Mouse (Mus musculus): ENCODE measurements around the gene Tollip. TPM values are rescaled to one million over a fixed set of nuclear protein-coding genes. Genes with fewer than 3 reads are reported as not detected.

The Tollip gene
- total RNA-seq (2021) = 10 to 100 TPM; 47.2 to 47.7 TPM

DNA sequence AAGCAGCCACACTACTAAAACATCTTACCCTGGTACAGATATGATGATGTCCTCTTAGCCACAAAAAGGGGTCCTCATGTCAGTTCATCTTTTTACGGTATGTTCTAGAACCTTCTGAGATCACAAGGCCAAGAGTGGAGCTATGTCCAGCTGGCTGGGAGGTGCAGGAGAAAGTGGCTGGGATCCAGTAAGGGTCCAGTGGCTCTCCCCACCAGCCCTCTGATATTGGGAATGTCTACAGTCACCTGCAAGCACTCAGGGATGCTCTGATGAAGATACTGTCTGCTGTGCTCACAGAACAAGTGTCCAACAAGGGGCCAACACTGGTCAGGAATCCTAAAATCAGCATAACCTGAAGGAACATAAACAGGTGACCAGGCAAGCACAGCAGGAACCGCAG is at the start of gene Tollip:
Gene Tollip (minus strand): TSS at position 101 of the 400 bp plus-strand sequence.
- no peak for DNase-seq
- intact Hi-C loops (cut with DNase I) = no loop called here

DNA sequence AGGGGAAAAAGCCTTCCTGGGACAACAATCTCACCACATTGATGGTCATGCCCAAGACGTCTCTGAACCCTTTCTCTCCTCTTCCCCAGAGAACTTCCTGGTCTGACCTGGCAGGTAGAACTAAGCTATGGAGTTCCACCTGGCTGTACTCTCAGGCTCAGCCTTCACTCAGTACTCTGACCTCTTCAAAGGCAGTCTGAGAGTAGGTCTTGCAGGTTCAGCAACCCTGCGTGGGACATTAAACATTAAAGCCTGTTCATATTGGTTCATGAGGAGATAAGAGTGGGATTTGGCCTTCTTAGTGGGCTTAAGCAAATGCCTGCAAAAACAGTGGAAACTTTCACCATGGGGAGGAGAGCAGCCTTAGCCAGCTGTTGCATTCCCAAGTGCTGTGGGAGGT is 48.0 kb upstream of the Tollip start:
- DNase-seq = no peak
- intact Hi-C loops (cut with DNase I) = no loop called here

DNA sequence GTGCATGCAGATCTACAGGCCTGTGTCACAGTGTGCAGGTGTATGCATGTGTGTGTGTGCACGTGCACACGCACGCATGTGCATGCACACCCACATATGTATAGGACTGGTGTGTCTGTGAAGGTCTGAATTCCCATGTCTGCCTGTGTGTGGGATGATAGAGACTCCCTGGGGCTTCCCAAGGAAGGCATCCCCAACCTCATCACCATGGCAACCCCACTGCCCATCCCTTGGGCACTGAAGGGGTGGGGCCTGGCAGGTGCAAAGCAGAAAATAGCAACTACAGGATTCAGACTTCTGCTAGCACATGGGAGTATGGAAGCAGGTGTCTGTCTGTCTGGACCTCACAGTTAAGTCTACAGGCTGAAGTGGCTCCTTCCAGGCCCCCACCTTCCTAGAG is 44.2 kb upstream of the Tollip start:
- DNase-seq = no peak
- intact Hi-C loops (cut with DNase I) = no loop called here

DNA sequence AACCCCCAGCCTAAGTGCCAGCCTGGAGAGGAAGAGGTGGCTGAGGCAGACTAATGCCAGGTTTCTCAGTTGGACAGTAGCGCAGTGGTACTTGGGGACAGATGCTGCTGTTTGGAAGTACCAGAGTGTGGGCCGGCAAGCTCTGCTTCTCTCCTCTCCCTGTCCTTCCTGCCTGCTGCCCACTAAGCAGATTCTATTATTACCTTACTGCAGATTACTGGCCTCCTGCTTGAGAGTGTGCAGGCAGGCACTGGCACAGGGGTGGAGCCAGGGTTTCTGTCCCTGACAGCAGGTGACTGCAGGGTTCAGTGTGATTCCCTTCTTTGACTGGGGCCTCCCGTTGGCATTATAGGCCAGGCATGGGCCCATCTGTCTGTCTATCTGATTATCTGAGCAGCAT is 43.2 kb upstream of the Tollip start:
- intact Hi-C loops (cut with DNase I) = no loop called here
- DNase-seq = no peak

DNA sequence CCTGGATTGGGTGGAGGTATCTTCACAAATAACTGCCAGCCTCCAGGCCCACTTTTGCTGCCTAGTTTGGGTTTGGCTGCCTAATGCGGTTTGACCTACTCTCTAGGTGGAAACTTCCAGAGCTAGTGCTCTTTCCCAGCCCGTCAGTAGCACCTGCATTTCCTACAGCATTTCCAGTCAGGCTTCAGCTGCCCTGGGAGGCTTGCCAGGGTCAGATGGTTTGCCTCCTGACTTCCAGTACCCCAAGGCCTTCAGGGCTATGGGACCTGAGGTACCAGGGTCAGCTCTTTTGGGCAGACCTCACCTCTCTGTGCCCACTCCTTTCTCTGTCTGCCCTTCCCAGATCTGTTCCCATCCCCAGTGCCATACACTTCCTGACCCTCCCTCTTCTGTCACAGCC is 42.6 kb upstream of the Tollip start:
- no peak for DNase-seq
- intact Hi-C loops (cut with DNase I) = no loop called here

DNA sequence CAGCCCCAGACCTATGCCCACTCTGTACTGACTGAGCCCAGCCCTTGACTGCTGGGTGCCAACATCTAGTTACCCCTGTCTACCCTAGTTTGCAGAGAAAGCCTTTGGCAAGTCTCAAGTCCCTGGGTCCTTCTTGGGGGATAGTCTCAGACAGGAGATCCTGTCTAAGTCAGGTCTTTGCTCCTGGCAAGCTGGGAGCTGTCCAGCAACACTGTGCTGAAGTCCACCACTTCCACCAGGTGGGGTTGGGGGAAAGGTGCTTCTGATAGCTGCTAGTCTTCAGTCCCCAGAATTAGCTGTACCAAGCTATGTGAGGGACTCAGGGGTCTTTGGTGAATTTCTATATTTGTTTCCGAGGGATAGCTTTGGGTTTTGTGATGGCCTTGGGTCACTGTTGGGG is 40.8 kb upstream of the Tollip start:
- DNase-seq = peak; percentile 16 to 33
- intact Hi-C loops (cut with DNase I) = no loop called here

DNA sequence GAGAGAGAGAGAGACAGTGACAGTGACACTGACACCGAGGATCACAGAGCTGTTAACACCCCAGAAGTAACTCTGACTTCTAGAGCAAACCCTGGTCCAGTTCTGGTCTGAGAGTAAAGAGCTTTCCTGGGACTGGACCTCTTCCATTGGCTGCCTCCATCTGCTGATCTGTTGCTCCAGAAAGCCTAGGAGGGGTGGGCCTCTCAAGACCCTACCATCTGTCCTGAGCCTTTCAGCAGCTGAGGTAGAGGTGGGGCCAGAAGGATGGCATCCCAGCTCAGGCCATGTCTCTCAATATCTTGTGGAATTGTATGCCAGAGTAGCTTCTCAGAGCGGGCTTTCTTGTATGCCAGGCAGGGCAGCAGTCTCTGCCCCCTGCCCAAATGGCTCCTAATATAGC is 39.9 kb upstream of the Tollip start:
- intact Hi-C loops (cut with DNase I) = no loop called here
- DNase-seq = no peak

DNA sequence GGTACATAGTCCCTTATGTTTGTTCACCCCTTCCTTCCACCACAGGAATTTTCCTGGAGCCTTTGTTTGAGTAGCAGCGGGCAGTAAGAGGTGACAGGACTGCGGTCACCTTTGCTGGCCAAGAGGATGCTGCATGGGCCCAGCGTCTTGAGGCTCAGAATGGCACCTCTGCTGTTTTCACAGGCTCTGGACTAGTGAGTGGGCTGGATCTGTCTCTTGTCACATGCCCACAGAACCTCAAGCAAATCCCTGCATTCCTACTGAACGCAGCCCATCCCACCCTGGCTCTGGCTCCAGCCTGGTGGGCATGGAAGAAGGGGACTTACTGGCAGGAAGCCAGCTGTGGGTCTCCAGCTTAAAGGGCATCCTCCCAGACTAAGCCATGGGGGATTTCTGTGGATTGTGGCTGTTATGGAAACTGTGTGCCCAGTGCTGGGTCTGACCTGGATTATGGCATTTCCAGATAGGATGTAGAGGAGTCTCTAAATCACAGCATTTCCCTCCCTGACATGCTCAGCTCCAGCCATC is 39.3 kb upstream of the Tollip start:
- intact Hi-C loops (cut with DNase I) = no loop called here
- DNase-seq = no peak

DNA sequence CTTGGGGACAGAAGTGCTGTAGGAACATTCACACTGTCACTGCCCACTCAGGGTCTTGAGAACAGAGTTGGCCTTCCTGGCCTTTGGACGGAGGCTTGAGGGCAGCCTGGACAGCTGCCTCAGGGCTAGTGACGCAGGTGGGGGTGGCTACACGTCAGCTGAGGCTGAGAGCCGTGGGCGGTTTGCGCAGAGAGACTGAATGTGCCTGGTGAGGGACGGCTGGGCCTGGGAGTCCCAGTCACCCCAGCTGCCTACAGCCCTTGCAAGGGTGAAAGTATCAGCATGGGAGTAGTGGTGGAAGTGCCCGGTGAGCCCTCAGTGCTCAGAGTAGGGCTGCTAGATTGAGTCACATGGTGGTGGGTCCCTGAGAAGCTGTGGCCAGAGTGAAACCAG is 37.9 kb upstream of the Tollip start:
- no peak for DNase-seq
- intact Hi-C loops (cut with DNase I) = no loop called here

DNA sequence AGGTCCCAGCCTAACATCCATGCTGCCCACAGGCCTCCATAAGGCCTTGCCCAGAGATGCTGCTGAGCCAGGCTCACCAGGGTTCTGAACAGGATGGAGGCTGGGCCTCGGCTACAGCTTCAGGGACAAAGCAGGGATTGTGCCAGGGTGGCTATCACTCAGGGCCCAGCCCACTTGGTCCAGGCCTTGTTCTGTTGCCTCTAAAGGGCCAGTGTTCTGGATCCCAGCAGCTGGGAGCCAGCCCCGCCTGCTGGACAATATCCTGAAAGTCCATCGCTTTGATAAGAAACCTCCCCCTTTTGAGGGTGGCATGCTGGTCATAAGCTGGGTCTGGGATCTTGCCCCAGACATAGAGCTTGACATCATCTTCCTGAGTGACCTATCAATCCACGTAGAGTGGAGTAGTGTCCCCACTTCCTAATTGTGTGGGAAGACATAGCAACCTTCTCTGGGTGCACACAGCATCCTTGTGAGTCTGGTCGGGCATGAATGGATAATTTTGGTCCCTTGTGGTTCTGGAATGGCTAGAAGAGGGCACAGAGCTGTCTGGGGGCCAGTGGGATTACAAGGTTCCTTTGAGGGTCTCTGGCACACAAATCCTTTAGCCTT is 37.4 kb upstream of the Tollip start:
- no peak for DNase-seq
- intact Hi-C loops (cut with DNase I) = no loop called here

DNA sequence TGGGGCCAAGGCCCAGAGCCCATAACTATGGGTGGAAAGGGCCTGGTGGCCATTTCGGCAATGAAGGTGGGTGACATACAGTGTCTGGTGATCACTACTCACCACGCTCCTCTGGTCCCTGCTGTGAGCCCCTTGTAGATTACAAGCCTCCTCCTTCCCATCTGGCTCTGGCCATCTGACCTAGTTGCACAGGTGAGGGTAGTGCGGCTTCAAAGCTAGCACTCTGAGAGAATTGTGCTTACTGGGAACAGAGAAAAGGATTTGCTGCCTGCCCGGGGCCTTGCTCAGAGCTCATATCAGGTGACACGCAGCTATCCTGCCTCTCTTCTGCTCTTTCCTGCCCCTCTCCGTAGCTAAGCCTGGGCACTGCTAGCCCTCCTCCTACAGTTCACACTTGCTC is 35.3 kb upstream of the Tollip start:
- DNase-seq = no peak
- intact Hi-C loops (cut with DNase I) = no loop called here

DNA sequence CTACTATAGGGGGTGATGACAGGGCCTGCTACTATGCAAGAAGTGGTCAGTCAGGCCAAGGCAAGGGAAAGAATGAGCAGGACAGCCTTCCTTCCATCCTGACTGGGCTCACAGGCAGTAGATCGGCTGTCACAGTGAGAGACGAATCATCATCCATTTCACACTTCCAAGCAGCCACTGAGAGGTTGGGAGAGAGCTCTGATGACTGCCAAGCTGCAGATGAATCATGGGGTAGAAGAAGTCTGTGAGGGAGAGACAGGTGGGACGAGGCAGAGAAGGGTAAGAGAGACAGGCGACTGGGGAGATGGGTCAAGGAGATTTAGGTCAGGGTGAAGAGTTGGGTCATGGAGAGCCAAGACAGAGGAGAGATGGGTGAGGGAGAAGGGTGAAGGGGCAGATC is 34.6 kb upstream of the Tollip start:
- no peak for DNase-seq
- intact Hi-C loops (cut with DNase I) = no loop called here

DNA sequence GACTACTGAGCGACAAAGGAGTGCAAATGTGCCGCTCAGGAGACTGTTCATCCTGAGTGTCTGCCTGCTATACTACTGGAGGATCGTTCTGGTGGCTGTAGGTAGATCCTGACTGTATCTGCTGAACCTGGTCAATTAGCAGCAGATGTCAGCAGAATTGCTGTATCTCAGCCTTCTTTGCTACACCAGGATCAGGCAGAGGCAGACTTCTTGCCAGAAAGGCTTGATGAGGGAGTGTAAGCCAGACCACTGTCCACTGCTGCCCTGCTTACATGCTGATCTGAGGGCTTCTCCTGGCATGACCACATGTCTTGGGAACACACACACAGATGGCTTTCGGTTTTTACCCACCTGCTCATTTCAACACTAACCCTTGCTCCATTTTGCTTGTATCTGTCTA is 33.5 kb upstream of the Tollip start:
- intact Hi-C loops (cut with DNase I) = no loop called here
- DNase-seq = no peak

DNA sequence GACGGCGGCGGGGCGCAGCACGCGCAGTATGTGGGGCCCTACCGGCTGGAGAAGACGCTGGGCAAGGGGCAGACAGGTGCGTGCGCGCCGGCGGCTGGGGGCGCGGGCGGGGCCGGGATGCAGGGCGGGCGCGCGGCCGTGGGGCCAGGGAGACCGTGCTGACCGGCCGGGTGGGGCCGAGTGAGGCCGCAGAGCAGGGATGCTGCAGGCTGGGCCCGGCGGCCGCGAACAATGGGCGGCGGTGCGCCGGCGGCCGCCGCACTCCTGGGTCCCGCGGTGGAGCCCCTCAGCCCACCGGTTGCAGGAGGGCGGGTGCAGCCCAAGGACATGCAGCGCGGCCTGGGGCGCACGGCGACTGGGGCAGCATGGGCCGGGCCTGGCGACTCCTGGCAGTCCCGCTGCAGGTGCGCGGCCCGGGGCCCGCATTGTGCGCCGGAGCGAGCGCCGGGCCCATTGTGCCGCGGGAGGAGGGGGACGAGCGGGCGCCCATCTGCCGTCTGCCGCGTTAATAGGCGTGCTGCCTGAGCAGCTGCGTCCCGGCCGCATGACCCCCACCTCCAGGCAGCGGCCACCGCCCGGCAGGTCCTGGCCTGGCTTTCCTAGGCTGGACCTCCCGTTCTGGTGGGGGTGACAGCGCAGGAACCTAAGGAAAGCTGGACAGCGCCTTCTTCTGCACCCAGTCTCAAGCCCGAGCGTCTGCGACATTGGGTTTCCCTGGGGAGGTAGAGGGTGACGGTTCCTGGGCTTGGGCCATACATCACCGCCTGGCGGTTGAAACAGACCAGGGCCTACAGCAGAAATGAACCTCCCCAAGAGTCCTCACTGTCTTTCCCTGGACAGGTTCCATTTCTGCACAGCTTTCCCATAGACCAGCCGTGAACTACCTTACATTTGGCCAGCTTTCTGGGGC is 32.1 kb upstream of the Tollip start:
- DNase-seq = peak; percentile 5 to 10
- intact Hi-C loops (cut with DNase I) = no loop called here

DNA sequence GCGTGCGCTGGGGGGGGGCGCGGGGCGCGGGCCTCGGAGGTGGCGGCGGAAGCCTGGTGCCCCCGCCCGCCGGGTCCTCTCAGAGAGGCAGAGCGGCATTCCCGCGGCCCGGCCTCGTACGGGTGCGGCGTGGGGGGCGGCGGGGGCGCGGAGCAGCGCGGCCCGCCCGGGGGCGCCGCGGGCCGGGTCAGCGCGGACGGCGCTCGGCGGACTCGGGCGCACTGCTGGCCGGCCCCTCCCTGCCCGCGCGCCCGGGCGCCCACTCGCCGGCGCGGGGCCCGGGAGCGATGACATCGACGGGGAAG is 31.4 kb upstream of the Tollip start:
- intact Hi-C loops (cut with DNase I) = no loop called here
- no peak for DNase-seq

DNA sequence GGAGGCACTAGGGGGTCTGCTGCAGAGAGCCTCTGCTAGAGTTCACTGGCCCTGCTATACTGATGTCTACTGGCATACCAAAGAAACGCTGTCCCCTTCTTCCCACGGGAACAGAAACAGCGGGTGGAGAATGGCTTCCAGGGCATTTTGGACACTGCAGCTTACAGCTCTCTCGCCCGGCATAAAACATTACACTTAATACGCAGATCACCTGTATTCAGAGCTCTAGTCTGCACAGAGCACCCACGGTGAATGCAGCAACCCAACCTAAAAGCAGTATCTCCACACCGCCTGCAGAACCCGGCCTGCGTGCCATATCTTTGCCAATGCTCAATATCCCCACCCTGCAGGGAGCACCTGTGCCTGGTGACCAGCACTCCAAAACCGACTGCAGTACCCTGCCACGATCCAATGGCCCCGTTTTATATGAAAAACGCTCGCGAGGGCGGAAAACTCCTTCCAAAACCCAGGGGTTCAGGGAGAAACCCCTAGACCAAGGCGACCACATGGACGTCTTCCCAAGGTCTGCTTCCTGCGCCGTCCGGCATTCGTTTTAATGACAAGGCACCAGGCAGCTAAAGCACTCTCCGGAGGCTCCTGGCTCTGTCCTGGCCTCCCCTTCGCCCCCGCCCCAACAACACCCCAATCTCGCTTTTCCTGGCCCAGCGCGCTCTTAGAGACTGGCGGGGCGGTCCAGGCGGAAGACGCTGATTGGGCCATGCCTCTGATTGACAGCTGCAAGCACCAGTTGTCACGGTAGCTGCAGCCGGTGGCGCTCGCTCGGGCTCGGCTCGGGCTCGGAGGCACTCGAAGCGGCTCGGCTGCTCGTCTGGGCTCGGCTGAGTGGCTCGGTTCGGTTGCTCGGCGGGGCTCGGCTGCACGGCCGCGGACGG is 30.8 kb upstream of the Tollip start, which contains the start of gene Brsk2:
Gene Brsk2 (plus strand): TSS at position 846 of the 893 bp plus-strand sequence.
- intact Hi-C loops (cut with DNase I) = no loop called here
- peak; percentile 95 for DNase-seq

DNA sequence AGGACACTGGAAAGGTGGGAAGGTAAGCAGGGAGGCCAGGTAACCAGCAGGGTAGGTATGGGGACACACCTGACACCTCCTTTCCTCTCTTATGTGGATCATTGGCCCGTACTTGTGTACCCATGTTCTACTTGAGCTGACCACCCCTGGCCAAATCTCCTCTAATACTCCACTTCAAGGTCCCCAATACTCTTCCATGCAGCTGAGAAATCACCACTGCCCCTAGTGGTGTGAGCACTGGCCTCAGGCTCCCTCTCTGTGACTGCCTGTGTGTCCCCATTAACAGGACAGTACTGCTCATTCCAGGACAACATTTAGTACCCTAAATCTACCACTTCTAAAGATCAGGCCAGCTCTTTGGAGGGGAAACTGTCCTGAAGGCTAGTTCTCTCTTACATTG is 29.7 kb upstream of the Tollip start:
- DNase-seq = no peak
- intact Hi-C loops (cut with DNase I) = no loop called here

DNA sequence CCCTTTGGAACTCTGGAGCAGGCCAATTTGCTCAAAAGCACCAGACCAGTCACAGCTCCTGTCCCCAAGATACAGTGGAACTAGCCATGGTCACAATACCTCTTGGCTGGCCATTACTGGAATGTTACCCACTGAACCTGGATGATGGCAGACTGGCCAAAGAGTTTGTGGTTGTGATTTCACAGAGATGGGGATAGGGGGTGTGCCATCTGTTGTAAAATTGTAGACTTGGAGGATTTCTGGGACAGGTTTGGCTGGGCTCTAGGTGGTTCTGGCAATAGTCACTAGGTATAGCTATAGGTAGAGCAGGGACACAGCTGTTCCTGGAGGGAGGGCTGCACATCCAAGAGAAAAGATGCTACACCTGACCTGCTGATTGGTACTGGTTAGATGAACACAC is 29.2 kb upstream of the Tollip start:
- DNase-seq = no peak
- intact Hi-C loops (cut with DNase I) = no loop called here

DNA sequence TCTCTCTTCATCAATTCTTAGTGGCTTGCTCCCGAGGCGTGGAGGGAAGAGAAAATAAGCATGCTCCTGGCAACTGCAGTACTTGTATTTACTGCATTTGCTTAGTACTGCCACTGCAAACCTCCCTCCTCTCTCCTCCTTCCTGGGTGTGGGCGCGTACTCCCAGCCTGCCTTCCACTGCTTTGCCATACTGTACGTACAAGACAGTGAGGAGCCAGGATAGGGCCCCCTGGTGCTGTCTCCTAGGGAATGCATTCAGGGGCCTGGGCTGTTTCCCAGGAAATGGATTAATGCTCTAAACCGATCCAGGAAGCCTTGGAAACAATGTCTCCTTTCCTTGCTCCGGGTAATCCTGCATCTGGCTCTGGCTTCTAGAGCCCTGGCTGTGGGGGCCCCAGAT is 27.6 kb upstream of the Tollip start:
- DNase-seq = peak in 1 of 2 experiments; percentile 3
- intact Hi-C loops (cut with DNase I) = no loop called here

DNA sequence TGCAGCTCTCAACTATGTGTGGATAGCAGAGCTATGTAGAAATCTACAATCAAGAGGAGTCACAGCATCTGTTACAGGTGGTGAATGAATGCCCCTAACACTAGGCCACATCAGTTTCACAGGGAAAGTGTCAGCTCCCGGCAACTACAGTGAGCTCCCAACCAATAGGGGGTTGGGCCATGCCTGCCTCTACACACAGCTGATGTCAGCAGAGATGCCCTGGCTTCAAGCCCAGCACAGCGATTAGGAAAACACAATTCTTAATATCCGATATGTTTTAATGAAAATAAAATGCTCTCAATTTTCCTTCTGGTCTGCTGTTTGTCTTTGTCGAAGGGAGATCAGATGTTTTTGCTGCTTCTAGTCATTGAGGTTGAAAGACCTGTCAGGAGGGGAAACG is 25.1 kb upstream of the Tollip start:
- intact Hi-C loops (cut with DNase I) = no loop called here
- DNase-seq = no peak

DNA sequence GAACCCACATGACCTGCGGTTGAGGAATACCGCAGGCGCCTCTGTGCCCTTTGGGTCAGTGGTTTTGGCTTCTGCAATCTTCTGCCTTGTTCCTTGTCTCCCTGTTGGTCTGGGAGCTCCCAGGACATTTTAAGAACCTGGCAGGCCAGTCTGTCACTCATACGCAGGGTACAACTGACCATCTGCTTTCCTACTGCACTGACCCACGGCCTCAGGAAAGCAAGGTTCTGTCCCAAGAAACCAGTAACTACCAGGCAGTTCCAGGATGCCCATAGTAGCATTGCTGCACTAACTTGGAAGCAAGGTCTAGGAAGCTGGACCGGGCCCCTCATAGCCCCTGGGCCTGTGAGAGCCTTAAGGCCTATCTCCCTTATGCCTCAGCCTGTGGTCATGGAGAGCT is 16.6 kb upstream of the Tollip start:
- intact Hi-C loops (cut with DNase I) = loop anchor here (5.0 kb wide), 1 partner anchor 163 kb away; no protein-coding TSS in a partner anchor
- DNase-seq = no peak
